Mouse (Mus musculus): Measurements from ENCODE around the gene Stk19. TPM values are rescaled to one million over a fixed set of nuclear protein-coding genes. Genes with fewer than 3 reads are reported as not detected.

Gene Stk19
- 32.1 and 39.3 TPM in 2 replicates for polyA plus RNA-seq (2014; fragmentation: Nextera tagmentation; extraction: Ambion mirVana)

GRCm38 (mm10) chr17:34836856-34837221, at the start of gene Stk19, which contains the start of gene Dxo:
Stk19 (minus strand) TSS chr17:34836945.
Dxo (plus strand) TSS chr17:34837019.
- peak within 1 kb of the TSS; percentile 76 for H3K4me3 ChIP-seq (replicated peaks; ENCODE audit: low read depth, low read length)
- H3K9ac ChIP-seq (replicated peaks; ENCODE audit: low read length), result peak within 1 kb of the TSS; percentile 74
- DNase-seq, result peak; percentile 99
- H3K27ac ChIP-seq (replicated peaks; ENCODE audit: low read depth, low read length), result peak within 1 kb of the TSS; percentile 78
- H3K4me2 ChIP-seq (ENCODE audit: low read length), result peak within 1 kb of the TSS; percentile 74
- H3K9me3 ChIP-seq (ENCODE audit: control insufficient read depth, low read length), result no peaks in the 10 kb centered on the region
- H3K36me3 ChIP-seq (ENCODE audit: control insufficient read depth, insufficient read depth, low read length), result peaks cover 55% of the 10 kb centered on the region
- WGBS, result under 1% methylated on average over 40 of the region's 40 CpGs
- H3K4me1 ChIP-seq (ENCODE audit: control insufficient read depth, insufficient read depth, low read length), result peaks cover 14% of the 10 kb centered on the region
- H3K27me3 ChIP-seq (ENCODE audit: control insufficient read depth, insufficient read depth, low read length), result no peaks in the 10 kb centered on the region
- peak; percentile 93 for ATAC-seq (ENCODE audit: low FRiP score, low TSS enrichment)

GRCm38 (mm10) chr17:34885615-34886014, 48.9 kb upstream of the Stk19 start:
- Histone ChIP-seq H3K4me2 (ENCODE audit: low read length) (no peak overlapping the region), H3K27me3 (ENCODE audit: control insufficient read depth, insufficient read depth, low read length) (no peaks in the 10 kb centered on the region), H3K36me3 (ENCODE audit: control insufficient read depth, insufficient read depth, low read length) (no peaks in the 10 kb centered on the region), H3K9me3 (ENCODE audit: control insufficient read depth, low read length) (no peaks in the 10 kb centered on the region), H3K4me1 (ENCODE audit: control insufficient read depth, insufficient read depth, low read length) (no peaks in the 10 kb centered on the region), H3K9ac (replicated peaks; ENCODE audit: low read length) (no peak overlapping the region), H3K4me3 (replicated peaks; ENCODE audit: low read depth, low read length) (no peak overlapping the region), H3K27ac (replicated peaks; ENCODE audit: low read depth, low read length) (no peak overlapping the region)
- WGBS, result 89% methylated on average over 3 of the region's 3 CpGs
- ATAC-seq (ENCODE audit: low FRiP score, low TSS enrichment) (no peak), DNase-seq (no peak)

DNA sequence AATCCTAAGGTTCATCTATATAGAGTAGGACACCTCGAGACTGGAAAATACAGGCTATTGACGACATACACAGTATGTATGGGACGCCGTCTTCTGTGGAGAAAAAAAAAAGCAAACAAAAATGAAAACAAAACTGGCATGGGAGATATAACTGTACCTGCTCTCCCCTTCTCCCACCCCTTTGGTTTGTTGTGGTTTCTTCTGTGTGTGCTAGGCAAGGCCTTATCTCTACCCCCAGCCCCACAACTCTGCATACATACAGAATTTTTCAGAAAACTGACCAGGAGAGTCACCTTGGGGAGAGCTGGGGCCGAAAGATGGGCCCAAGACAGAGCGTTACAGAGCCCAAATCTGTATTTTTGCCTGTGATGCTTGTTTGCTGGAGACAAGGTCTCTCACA, 48.0 kb upstream of the Stk19 start:
- Histone ChIP-seq H3K27me3 (ENCODE audit: control insufficient read depth, insufficient read depth, low read length) (no peaks in the 10 kb centered on the region), H3K9me3 (ENCODE audit: control insufficient read depth, low read length) (no peaks in the 10 kb centered on the region), H3K9ac (replicated peaks; ENCODE audit: low read length) (no peak overlapping the region), H3K36me3 (ENCODE audit: control insufficient read depth, insufficient read depth, low read length) (no peaks in the 10 kb centered on the region), H3K4me2 (ENCODE audit: low read length) (no peak overlapping the region), H3K4me1 (ENCODE audit: control insufficient read depth, insufficient read depth, low read length) (no peaks in the 10 kb centered on the region), H3K4me3 (replicated peaks; ENCODE audit: low read depth, low read length) (no peak overlapping the region), H3K27ac (replicated peaks; ENCODE audit: low read depth, low read length) (no peak overlapping the region)
- DNase-seq, result no peak
- WGBS, result 91% methylated on average over 6 of the region's 6 CpGs
- no peak for ATAC-seq (ENCODE audit: low FRiP score, low TSS enrichment)

DNA sequence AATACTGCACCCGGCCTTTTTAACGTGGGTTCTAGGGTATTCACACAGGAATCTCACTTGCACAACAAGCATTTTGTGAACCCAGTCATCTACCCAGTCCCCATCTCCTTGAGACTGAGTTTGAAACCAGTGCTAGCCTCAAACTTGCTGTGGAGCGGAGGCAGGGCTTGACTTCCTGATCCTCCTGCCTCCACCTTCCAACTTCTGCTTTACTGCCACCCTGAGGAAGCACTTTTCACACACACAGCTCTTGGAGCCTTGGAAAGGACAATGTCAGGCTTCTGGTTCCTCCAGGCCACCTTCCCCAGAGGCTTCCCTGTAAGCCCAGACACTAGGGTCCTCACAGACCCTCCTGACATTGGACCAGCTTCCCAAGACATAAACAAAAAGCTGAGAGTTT, 46.6 kb upstream of the Stk19 start:
- Histone ChIP-seq H3K4me1 (ENCODE audit: control insufficient read depth, insufficient read depth, low read length) (no peaks in the 10 kb centered on the region), H3K4me3 (replicated peaks; ENCODE audit: low read depth, low read length) (no peak overlapping the region), H3K36me3 (ENCODE audit: control insufficient read depth, insufficient read depth, low read length) (no peaks in the 10 kb centered on the region), H3K27me3 (ENCODE audit: control insufficient read depth, insufficient read depth, low read length) (no peaks in the 10 kb centered on the region), H3K4me2 (ENCODE audit: low read length) (no peak overlapping the region), H3K9ac (replicated peaks; ENCODE audit: low read length) (no peak overlapping the region), H3K27ac (replicated peaks; ENCODE audit: low read depth, low read length) (no peak overlapping the region), H3K9me3 (ENCODE audit: control insufficient read depth, low read length) (no peaks in the 10 kb centered on the region)
- DNase-seq (no peak), ATAC-seq (ENCODE audit: low FRiP score, low TSS enrichment) (no peak)
- 74% methylated on average over 3 of the region's 3 CpGs for WGBS

DNA sequence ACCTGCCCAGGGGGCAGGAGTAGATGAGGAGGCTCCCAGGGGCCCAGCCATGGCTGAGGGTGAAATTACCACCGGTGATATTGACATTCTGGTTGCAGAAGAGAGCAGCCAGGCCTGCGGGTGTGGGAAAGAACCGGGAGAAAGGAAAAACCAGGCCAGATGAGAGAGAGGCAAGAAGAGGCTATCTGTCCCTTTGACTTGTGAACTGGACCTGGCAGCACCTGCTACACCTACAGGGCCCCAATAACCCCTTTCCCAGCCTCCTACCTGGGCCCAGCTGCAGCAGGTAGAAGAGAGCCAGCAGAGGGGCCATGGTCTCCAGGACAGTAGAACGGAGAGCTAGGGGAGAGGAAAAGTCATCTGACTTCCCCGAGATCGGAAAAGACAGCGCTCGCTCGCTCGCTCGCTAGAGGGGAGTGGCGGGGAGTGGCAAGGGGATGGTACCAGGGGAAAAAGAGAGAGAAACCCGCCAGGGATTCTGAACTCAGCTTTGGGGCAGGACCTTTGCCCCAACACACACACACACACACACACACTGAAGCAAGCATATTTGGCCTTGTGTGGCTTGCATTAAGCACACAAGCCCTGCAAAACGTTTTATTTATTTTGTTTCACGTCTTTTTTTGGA, 45.1 kb upstream of the Stk19 start, which contains the start of gene Gm20547:
Gene Gm20547, minus strand, starts transcription at position 360 of the 628 bp plus-strand sequence.
- no peak for DNase-seq
- 5% methylated on average over 15 of the region's 15 CpGs for WGBS

DNA sequence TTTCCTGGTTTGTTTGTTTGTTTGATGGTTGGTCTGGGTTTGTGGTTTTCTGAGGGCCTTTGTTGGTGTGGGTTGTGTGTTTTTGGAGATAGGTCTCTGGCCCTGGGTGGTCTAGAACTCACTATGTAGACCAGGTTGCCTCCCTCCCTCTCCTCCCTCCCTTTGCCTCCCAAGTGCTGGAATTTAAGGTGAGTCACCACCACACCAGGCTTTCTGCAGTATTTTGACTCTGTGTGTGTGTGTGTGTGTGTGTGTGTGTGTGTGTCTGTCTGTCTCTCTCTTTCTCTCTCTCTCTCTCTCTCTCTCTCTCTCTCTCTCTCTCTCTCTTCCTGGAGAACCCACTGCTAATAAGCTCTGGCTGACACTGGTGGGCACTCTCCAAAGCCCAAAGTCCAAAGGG, 44.4 kb upstream of the Stk19 start:
- Histone ChIP-seq H3K4me3 (replicated peaks; ENCODE audit: low read depth, low read length) (no peak overlapping the region), H3K9me3 (ENCODE audit: control insufficient read depth, low read length) (no peaks in the 10 kb centered on the region), H3K4me2 (ENCODE audit: low read length) (no peak overlapping the region), H3K4me1 (ENCODE audit: control insufficient read depth, insufficient read depth, low read length) (no peaks in the 10 kb centered on the region), H3K36me3 (ENCODE audit: control insufficient read depth, insufficient read depth, low read length) (no peaks in the 10 kb centered on the region), H3K9ac (replicated peaks; ENCODE audit: low read length) (no peak overlapping the region), H3K27me3 (ENCODE audit: control insufficient read depth, insufficient read depth, low read length) (no peaks in the 10 kb centered on the region), H3K27ac (replicated peaks; ENCODE audit: low read depth, low read length) (no peak overlapping the region)
- no peak for DNase-seq
- ATAC-seq (ENCODE audit: low FRiP score, low TSS enrichment), result no peak

More for the DNA sequence above, 45.1 kb upstream of the Stk19 start, which contains the start of gene Gm20547:
- Histone ChIP-seq H3K36me3 (ENCODE audit: control insufficient read depth, insufficient read depth, low read length) (no peaks in the 10 kb centered on the region), H3K4me2 (ENCODE audit: low read length) (no peak within 1 kb of the TSS), H3K27ac (replicated peaks; ENCODE audit: low read depth, low read length) (no peak within 1 kb of the TSS), H3K4me1 (ENCODE audit: control insufficient read depth, insufficient read depth, low read length) (no peaks in the 10 kb centered on the region), H3K27me3 (ENCODE audit: control insufficient read depth, insufficient read depth, low read length) (no peaks in the 10 kb centered on the region), H3K4me3 (replicated peaks; ENCODE audit: low read depth, low read length) (no peak within 1 kb of the TSS), H3K9ac (replicated peaks; ENCODE audit: low read length) (no peak within 1 kb of the TSS), H3K9me3 (ENCODE audit: control insufficient read depth, low read length) (no peaks in the 10 kb centered on the region)
- no peak for ATAC-seq (ENCODE audit: low FRiP score, low TSS enrichment)

DNA sequence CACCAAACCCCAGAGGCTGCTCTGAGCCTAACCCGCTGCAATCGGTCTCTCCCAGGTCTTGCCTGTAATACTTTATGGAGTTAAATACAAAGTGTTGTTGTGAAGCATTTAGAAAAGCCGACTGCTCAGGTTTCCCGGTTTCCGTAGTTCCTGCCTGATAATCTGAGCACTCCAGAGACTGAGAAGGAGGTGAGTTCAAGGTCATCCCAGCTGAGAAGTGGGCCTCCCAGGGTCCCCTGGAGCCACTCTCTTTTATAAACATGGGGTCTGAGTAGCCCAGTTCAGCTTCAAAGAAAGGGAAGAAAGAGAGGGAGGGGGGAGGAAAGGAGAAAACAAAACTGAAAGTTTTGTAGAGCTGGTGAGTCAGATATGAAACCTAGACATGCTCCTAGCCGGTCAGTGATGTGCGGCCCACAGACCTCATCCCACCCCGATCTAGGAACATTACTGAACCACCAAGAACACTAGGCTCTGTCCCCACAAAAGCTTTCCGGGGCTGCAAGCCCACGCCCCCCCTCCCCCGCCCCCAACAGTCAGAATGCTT, 42.7 kb upstream of the Stk19 start, which contains the start of gene Zbtb12:
Gene Zbtb12, plus strand, starts transcription at position 148 of the 544 bp plus-strand sequence.
- H3K9me3 ChIP-seq (ENCODE audit: control insufficient read depth, low read length), result no peaks in the 10 kb centered on the region
- no peak within 1 kb of the TSS for H3K4me2 ChIP-seq (ENCODE audit: low read length)
- H3K4me1 ChIP-seq (ENCODE audit: control insufficient read depth, insufficient read depth, low read length), result no peaks in the 10 kb centered on the region
- no peak within 1 kb of the TSS for H3K27ac ChIP-seq (replicated peaks; ENCODE audit: low read depth, low read length)
- WGBS, result 72% methylated on average over 11 of the region's 11 CpGs
- no peak within 1 kb of the TSS for H3K4me3 ChIP-seq (replicated peaks; ENCODE audit: low read depth, low read length)
- DNase-seq, result no peak
- H3K9ac ChIP-seq (replicated peaks; ENCODE audit: low read length), result no peak within 1 kb of the TSS
- no peaks in the 10 kb centered on the region for H3K36me3 ChIP-seq (ENCODE audit: control insufficient read depth, insufficient read depth, low read length)
- no peak for ATAC-seq (ENCODE audit: low FRiP score, low TSS enrichment)
- H3K27me3 ChIP-seq (ENCODE audit: control insufficient read depth, insufficient read depth, low read length), result no peaks in the 10 kb centered on the region

GRCm38 (mm10) chr17:34874321-34874720, 37.6 kb upstream of the Stk19 start:
- no peak for ATAC-seq (ENCODE audit: low FRiP score, low TSS enrichment)
- no peak overlapping the region for H3K27ac ChIP-seq (replicated peaks; ENCODE audit: low read depth, low read length)
- H3K9ac ChIP-seq (replicated peaks; ENCODE audit: low read length), result no peak overlapping the region
- H3K4me2 ChIP-seq (ENCODE audit: low read length), result no peak overlapping the region
- no peak for DNase-seq
- no peaks in the 10 kb centered on the region for H3K4me1 ChIP-seq (ENCODE audit: control insufficient read depth, insufficient read depth, low read length)
- H3K36me3 ChIP-seq (ENCODE audit: control insufficient read depth, insufficient read depth, low read length), result no peaks in the 10 kb centered on the region
- no peaks in the 10 kb centered on the region for H3K9me3 ChIP-seq (ENCODE audit: control insufficient read depth, low read length)
- no peaks in the 10 kb centered on the region for H3K27me3 ChIP-seq (ENCODE audit: control insufficient read depth, insufficient read depth, low read length)
- no peak overlapping the region for H3K4me3 ChIP-seq (replicated peaks; ENCODE audit: low read depth, low read length)
- 93% methylated on average over 6 of the region's 6 CpGs for WGBS

- Histone ChIP-seq H3K9ac (replicated peaks; ENCODE audit: low read length) (no peak overlapping the region), H3K4me1 (ENCODE audit: control insufficient read depth, insufficient read depth, low read length) (no peaks in the 10 kb centered on the region), H3K9me3 (ENCODE audit: control insufficient read depth, low read length) (no peaks in the 10 kb centered on the region), H3K27me3 (ENCODE audit: control insufficient read depth, insufficient read depth, low read length) (no peaks in the 10 kb centered on the region), H3K4me3 (replicated peaks; ENCODE audit: low read depth, low read length) (no peak overlapping the region), H3K4me2 (ENCODE audit: low read length) (no peak overlapping the region), H3K36me3 (ENCODE audit: control insufficient read depth, insufficient read depth, low read length) (no peaks in the 10 kb centered on the region), H3K27ac (replicated peaks; ENCODE audit: low read depth, low read length) (no peak overlapping the region)
- no peak for ATAC-seq (ENCODE audit: low FRiP score, low TSS enrichment)
- WGBS, result 70% methylated on average over 7 of the region's 7 CpGs
- no peak for DNase-seq
These were observed 29.2 kb upstream of the Stk19 start for GRCm38 (mm10) chr17:34865981-34866380.

Data from midbrain, embryonic 14.5 days (tissue).